Mouse (Mus musculus): ENCODE data around the gene Rcan2.

Gene Rcan2

DNA sequence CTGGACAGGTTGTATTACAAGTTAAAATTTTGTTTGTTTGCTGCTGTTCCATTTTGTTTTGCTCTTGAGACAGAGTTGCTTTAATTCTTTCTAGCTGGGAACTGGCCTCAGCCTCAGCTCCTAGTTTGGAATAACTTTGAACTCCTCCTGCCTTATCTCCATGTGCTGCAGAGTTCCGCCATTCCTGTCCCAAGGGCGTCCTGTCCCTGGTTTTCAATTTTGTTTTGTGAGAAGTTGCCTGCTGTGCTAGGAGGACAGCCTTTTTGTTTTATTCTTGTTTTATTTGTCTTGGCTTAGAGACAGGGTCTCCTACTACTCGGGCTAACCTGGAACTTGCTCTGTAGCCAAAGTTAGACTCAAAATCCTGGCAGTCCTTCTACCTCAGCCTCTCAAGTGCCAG is 26.1 kb downstream of the Rcan2 start:
- DNase-seq, result no peak

DNA sequence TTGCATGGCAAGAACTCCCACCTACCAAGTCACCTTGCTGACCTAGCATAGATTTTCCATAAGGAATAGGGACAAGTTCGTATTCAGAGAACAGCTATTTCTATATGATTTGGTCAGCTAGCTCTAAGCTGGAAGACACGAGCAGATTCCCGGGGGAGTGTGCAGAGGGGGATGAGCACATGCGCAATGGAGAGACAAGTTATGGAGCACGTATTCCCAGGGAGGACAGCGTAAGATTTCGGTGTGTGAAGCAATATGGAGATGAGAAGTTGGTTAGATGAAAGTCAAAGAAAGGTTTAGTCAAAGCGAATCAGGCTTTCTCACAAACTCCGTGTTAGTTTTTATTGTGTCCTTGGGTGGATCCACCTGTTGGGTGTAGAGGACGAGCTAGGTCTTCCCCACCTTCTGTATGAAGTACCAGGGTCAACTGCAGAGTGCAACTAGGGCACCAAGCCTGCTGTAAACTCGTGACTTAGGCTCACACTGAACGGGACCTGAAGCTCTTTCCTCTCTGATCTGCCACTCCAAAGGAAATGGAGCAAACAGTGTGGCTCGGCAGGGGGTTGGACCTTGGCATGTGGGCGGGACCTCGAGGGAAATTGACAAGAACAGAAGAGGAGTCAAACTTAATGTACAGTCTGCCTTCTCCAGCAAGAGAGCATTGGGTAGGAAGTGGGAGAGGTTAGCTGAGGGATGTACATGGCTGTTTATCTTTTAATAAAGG is 31.4 kb downstream of the Rcan2 start:
- no peak for DNase-seq

DNA sequence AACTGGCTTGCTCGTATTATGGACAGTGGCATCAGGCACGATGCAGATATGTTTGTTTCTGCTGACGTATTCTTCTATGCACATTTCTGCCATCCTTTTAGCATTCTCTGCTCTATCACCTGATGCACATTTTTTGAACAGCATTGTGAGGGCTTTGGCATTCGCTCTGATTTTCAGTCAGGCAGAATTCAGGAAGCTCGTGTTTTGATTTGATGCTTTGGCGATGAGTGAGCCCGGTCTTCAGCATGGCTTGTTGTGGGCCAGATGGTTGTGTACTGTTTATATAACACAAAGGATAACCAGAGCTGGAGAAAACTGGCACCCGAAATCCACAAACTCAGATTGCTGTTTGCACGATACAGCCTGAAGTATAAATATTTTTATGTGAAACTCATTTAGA is 39.1 kb downstream of the Rcan2 start:
- peak; percentile 36 for DNase-seq

DNA sequence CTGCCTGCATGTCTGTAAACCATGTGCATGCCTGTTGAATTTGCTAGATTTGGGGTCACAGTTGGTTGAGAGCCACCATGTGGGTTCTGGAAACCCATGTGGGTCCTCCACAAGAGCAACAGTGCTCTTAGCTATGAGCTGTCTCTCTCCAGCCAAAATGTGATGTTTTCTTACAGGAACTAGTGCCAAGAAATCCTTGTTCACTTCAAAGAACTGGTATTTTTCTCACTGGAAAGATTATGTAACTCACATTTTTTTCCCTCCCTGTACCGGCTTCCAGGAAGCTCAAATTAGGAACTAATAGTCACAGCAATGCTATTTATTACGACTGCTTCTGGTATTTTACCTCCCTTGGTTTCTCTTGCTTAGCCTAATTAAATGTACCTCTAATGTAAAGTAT is 45.6 kb downstream of the Rcan2 start:
- DNase-seq, result no peak

DNA sequence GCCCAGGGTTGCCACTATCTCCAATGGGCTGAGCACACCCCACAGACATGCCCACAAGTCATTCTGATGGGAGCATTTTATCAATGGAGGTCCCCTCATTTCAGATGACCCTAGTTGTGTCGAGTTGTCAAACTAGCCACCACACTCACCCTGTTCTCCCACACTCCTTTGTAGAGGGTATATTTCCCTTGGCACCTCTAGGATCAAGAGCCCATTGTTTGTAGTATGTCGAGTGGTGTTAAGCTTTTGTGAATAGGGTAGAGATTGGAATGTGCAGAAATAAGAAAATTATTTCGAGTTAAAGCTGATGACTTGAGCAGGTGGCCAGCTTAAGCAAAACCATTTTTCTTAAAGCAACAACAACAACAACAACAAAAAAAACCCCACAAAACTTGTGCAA is 47.8 kb downstream of the Rcan2 start:
- DNase-seq, result no peak

DNA sequence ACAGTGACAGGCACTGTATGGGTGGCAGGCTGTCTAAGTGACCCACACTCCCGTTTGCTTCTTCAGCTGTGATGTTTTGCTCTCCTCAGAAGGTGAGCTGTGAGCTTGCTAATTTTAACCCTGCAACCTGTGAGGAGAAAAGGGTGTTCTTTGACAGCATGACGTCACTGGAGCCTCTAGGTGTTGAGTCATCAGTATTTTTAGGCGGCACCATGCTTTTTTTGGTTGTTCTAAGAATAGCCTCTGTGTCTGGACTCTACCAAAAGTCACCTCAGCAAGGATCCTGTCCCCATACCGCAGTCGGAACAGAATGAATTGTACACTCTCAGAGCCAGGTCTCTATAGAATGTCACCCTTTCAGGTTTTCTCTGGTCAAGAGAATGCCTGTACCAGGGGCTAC is 54.0 kb downstream of the Rcan2 start:
- DNase-seq, result peak; percentile 45

DNA sequence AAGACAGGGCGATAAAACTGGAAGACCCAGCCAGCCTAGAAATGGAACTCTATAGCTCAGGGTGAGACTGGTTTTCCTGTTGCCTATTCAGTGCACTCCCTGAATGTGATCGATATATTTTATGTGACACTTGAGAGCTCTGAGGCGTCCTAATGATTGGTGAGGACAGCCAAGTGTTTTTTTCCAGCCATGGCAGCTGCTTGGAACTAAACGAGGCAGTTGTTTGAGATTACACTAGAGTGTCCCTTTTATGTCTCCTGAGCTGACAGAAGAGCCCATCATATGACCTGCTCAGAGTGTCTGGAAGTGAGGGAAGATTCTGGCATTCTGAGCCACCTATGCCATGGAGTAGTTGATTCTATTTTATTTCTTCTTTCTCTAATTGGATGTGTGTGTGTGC is 54.9 kb downstream of the Rcan2 start:
- DNase-seq, result no peak

DNA sequence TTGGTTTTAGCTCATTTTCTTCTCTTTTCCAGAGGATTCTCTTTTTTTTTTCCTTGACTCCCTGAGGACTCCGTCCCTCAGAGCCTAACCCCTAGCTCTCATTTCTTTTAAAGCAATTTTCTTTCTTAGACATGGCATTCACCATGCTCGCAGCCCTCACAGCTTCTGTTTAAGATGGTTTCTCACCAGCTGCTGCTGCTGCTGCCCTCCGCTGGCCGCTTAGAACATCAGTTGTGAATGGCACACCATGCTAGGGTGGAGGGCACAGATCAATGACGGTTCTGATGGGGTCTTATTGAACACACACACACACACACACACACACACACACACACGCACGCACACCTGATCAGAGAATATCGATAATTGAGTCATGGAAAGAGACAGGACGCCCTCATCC is 67.7 kb downstream of the Rcan2 start:
- DNase-seq, result no peak

DNA sequence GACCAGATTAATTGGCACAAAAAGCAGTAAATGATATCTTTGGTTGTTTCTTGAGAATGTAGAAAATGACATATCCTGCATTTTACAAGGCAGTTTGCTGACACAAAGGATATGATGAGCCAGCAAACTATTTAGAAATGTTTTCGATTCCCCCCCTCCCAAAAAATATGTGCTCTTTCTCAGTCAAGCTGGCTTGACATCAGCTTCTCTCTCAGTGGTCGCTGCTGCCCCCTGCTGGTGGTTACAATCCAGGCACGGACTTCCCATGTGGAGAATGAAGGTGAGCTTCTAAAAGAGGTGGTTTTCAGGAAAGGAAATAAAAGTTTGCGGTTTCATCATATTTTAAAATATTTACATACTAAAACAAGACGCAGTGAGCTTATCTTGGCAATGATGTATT is 68.5 kb downstream of the Rcan2 start:
- peak; percentile 77 for DNase-seq

DNA sequence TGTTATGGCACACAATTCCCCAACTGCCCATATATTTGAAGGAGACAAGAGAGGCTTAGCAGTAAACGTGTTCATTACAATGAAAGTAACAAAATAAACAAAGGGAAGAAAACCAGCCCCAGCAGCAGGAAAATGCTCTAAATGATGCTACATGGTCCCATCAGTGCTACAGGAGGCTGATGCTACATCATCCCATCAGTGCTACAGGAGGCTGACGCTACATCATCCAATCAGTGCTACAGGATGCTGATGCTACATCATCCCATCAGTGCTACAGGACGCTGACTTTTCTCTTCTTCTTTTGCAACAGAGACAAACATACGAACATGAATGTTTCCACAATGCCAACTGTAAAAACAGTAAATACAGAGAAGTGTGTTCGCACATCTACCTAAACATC is 73.3 kb downstream of the Rcan2 start:
- no peak for DNase-seq

DNA sequence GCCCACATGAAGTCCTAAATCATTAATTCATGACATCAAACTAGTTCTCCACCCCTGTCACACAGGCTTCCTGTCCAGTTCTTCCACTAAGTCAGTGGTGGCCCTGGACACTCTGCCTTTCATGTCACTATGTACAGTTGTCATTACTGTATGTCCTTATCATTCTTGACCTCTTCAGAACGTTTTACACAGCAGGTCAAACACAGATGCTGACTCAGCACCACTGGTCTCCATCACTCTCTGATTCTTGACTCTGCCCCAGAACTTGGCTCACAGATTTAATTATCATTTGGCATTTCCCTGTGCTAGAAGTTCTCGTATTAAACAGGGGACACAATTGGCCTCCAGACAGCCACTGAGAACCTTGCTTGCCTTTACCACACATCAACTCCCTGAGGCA is 76.3 kb downstream of the Rcan2 start:
- no peak for DNase-seq

DNA sequence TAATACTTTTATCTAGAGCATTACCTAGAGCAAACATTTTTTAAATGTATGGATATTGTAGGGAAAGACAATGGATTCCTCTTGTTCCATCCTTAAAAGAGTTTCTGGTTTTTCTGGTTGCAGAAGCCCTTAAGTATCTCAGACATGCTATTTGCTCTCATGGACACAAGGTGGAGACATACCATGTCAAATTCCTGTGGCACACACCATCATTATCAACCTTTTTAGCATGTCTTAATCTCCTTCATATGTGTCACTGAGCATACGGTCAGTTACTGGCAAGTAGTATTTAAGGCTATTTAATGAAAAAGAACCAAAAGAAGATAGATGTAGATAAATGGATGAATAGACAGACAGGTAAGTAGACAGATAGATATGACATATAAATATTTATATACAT is 81.9 kb downstream of the Rcan2 start:
- DNase-seq, result peak; percentile 31

DNA sequence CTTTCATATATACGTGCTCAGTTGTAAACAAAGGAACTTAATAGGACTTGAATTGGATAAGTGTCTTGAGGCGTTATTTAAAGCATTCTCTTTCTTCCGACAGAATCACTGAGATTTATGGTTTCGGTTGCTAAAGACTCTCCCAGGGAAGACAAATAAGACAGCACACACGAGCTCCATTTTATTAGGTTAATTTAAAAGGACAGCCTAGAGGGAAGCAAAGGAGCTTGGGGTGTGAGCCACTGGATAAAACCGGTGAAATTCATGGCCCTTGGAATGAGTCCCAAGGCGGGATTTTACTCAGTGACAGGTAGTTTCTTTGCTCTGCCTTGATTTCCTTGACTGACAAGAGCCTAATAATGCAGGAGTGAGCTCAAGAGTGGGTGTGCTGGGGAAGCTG is 85.1 kb downstream of the Rcan2 start:
- DNase-seq, result no peak

DNA sequence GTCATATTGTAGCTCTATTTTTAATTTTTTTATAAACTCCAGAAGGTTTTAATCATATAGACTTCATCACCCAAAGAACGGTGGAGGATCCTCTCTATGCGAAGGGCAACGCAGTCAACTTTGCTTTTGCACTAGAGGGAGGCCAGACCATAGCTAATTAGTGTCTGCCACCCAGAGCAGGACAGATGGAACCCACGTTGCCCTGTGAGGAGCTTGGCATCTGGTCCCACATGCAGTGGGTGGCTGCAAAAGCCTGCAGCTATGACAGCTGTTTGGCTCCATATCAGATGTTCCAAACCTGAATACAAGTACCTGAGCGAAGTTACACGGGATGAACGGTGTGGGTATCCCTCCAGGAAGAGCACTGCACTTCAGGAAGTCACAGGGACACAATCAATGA is 86.8 kb downstream of the Rcan2 start:
- DNase-seq, result no peak

DNA sequence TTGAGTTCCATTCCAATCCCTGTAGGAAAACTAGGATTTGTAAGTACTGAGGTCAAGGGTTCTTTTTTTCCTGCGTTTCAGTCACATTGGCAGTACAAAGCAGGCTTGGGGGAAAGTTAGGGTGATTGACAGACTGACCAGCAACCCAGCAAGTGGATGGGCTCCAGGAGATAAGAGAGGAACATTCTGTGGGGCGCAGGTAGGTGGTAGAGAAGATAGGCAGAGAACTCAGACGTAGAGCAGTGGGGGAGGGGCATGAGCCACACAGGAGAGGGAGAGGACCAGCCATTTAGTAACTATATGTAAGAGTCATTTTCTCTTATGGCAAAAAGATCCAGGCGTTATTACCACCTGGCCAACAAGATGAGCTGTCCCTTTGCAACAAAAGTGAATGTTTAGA is 96.2 kb downstream of the Rcan2 start:
- no peak for DNase-seq

DNA sequence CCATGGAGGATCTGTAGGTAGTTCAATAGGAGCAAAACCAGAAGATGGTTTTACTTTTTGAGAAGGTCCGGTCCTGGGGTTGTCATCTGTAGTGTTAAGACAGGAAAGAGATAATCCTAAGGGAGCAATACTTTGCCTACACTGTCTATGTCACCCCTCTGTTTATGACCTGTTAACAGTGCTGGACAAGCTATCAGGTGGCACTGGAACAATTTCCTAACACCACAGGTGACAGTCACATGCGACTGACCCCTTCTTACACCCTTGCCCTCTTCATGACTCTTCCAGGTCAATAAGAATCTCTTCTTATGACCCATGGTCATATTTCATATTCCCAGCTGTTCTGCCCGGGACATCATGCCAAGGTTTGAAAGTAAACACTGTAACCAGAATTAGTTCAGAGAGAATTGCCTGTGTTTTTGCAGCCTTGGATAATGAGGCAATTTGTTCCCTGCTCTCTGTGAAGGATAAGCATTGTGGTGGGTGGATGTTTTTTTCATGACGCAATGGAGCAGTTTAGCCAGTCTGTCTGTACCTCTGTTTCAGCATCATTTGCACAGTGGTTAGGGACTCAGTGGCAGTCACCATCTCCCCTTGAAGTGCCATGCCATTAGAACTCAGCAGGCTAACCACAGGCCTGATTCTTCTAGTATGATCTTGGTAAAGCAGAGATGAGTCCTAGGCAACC is 98.4 kb downstream of the Rcan2 start:
- no peak for DNase-seq

DNA sequence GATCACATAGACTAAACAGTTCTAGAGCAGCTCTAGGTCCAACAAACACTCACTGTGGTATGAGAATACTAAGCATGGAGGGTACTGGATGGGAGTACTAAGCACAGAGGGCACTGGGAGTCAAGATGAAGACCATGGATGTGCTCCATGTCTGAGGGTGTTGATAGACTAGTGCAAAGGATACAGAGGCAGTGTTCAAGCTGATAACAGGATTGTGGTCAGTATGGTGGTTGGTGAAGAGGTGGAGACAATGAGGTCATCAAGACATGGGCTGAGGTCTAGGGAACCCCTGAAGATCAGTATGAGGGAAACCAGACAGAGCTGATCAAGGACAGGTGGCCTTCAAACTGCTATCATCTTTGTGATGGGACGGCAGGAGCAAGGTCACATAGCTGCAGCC is 99.0 kb downstream of the Rcan2 start:
- no peak for DNase-seq

DNA sequence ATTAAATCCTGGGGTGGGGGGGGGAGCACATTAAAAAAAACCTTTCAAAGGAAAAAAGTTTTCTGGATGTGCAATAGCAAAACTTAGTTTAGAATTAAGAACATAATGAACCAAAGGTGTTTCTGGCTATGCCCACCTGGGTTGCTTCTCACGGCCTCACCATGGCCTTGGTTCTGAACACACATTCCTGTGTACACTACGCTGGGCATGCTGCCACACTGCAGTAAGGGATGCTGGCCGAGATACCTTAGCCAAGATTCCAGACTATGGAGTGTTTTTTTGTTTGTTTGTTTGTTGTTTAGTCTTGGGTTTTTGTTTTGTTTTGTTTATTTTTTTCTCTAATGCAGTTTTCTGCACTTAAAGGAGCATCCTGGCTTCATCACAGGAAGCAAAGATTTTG is 100.3 kb downstream of the Rcan2 start:
- no peak for DNase-seq

DNA sequence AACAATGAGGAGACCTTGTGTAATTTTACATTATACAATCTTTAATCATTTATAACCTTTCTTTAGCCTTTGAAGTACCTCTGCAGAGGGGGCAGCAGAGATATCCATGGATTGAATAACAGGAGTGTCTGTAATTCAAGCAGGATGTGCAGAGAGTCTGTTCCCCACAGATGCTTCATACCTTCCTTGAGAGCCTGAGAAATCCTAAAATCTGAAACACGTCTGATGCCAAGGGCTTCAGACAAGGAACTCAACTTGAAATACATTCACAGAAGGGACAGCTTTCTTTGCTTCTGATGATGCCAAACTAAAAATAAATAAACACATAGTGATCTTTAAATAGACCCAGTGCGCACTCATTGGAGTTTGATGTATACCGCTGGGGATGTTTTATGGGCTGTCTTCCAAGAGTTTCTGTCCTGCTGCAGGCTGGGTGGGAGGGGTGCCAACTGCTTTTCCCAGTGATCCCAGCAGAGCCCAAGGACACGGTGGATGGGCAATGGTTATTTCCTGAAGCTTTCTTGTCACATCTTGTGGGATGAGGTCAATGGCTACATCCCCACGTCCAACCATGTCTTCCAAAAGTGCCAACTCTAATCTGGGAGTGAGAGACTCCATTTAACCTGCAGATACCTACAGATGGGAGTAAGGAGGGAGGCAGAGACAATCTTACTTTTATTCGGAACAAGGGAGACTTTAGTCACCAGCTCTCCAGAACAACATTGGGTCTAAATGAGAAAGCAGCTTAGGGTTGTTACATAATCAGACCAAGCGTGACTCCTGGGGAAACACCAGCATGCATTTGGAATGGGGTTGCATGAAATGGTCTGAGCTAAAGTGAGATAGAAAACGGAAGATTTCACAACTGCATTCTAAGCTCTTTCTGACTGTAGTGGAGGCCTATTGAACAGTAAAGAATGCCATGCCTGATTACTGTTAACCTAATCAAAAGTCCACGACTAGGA is 102.9 kb downstream of the Rcan2 start:
- DNase-seq, result peak; percentile 35

DNA sequence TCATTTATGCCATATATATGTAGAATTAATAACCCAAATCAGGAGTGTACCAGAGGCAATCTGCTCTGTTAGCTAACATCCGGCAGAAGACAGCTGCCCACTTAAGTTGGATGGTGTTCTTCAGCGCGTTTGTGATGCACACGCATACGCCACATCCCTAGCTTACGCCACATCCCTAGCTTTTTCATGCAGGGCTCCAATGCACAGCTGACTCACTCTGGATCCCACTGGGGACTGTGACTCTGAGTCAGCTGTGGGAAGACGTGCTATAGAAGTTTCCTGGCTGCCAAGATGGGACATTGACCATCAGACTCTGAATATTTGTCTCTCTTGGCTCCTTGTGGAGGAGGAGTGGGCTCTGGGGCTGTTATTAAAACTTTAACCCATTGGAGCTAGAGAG is 103.7 kb downstream of the Rcan2 start:
- DNase-seq, result peak; percentile 74

DNA sequence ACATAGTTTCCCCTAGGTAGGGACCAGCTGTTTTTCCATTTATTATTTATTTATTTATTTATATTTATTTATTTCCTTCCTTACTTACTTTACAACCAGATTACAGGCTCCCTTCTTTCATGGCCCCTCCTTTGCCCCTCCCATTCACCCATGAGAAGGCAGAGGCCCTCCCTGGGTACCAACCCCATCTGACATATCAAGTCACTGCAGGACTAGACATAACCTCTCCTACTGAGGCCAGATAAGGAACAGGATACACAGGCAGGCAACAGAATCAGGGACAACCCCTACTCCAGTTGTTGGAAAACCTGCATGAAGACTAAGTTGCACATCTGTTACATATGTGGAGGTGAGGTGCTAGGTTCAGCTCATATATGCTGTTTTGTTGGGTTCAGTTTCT is 105.6 kb downstream of the Rcan2 start:
- DNase-seq, result no peak

DNA sequence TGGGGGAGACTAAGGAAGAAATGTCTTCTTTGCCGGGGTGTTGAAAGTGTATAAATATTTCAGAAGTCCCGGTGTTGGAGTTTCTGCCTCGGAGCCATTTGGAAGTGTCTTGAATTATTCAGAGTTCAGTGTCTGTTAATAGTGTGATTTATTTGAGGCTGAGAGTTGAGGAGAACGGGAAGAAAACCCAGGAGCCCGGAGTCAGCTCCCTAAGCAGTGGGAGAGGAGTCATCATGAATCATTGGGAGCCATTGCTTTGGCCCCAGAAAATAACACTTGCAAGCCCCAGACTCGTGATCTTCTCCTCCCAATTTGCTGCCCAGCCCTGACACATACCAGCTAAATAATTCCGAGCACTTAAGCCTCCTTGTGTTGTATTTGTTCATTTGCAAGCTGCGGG is 115.0 kb downstream of the Rcan2 start:
- no peak for DNase-seq

DNA sequence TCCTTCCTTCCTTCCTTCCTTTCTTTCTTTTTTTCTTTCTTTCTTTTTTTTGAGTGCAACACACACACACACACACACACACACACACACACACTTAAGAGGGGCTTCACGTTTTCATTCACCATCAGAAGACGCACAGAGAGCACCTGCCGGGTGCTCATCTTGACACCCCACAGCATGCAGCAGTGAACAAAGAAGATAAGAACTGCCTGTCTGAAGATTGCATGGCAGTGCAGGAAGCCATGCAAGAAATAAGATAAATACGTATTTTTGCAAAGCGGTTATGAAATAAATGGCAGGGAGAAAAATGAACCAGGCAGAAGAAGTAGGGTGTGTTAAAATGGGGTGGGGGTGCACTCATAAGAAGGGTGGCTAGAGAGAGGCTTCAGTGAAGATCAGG is 116.0 kb downstream of the Rcan2 start:
- no peak for DNase-seq

DNA sequence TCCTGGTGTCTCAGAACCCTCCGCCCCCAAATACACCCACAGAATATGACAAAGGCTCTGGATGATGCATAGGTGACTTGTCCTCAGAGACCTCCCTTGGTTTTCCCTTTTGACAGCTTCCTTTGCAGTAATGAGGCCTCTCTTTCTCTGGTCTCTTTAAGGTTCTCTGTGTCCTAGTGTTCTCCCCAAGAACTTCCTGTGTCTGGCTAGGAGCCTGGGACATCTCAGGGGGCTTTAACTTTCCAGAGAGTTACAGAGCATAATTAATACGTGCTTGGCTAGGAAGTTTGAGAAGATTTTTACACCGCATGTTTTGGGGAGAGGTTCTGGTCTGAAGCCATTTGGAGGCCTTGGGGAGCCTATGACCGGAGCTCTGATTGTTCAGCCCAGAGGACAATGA is 128.7 kb downstream of the Rcan2 start:
- no peak for DNase-seq
